Mouse (Mus musculus): ENCODE results near the gene Eloa. TPM values are rescaled to one million over a fixed set of nuclear protein-coding genes. Genes with fewer than 3 reads are reported as not detected.
"Not testable (repeated sequence)": the region's sequence is repeated elsewhere in the genome, so short reads cannot be mapped to it uniquely, and the experiment has no call there.

Eloa gene
- total RNA-seq, 2 experiments from 2014 or later = 41.4 to 41.7 TPM

DNA sequence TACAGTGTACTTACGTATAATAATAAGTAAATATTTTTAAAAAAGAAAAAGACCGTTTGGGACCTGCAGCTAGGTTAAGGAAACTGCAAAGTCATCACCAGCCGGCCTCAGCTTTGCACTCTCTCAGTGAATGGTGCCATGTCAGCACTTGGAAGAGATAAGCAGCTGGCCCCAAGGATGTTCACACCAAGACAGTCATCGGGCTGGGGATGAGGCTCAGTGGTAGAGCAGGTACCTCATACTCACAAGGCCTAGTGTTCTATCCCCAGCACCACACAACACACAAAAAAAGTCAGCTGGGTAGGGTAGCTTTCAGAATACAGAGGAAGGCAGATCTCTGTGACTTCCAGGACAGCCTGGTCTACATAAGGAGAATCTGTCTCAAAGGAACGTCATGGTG, 36.4 kb downstream of the Eloa start:
- no peak for DNase-seq (ENCODE audit: low spot score in 2 of 2)

DNA sequence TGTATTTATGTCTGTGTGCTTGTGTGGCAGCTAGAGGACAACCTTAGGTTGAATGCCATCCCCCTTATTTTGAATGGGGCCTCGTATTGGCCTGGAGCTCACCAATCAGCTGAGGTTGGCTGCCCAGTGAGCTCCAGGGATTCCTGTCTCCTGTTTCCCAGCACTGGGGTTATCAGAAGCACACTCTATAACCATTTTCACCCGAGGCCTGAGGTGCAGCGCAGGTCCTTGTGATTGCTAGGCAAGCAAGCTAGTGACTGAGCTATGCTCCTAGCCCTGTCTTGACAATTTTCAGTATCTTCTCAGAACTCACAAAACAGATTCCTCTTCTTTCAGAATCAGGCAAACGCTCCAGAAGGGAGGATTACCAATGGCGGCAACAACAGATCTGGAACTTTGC, 37.0 kb downstream of the Eloa start:
- no peak for DNase-seq (ENCODE audit: low spot score in 2 of 2)

DNA sequence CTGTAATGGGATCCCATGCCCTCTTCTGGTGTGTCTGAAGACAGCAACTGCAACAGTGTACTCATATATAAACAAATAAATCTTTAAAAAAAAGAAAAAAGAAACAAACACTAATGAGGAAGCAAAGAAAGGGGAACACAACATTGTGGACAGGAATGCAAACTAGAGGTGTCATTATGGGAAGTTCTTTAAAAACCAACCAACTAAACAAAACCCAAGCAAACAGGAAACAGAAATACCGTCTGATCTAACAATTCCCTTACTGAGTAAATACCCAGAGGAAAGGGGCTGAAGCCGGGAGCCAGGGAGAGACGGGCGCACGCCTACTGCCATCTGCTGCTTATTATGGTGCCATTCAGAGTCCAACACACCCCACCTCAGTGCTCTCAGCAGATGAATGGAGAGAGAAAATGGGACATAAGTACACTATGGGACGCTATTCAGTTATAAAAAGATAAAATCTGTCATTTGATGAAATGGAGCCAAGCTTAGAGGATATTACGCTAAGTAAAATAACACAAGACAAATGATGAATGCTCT, 40.0 kb downstream of the Eloa start:
- DNase-seq (ENCODE audit: low spot score in 2 of 2) = no peak

DNA sequence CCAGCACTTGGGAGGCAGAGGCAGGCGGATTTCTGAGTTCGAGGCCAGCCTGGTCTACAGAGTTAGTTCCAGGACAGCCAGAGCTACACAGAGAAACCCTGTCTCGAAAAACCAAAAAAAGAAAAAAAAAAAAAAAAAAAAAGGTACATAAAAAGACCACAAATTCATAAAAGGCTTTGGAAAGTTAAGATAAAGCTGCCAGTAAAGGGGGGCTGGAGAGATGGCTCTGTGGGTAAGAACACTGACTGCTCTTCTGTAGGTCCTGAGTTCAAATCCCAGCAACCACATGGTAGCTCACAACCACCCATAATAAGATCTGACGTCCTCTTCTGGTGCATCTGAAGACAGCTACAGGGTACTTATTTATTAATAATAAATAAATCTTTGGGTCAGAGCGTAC, 41.3 kb downstream of the Eloa start:
- DNase-seq (ENCODE audit: low spot score in 2 of 2) = not testable (repeated sequence)

DNA sequence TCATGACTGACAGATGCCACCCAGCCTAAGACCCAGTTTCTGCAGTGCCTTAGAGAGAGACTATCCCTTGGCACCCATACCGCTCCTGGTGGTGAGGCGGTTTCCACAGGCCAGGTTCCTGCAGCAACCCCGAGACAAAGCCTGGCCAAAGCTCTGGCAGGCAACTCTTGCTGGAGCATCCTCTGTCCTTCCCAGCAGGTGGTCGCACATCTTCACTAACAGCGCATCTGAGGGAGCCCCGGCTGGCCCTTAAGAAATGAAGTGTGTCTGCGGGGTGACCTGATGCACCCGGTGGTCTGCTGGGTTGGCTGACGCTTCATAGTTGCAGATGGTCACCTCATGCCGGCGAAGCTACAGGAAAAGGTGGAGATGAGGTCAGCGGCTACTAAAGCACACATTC, 45.4 kb downstream of the Eloa start:
- DNase-seq (ENCODE audit: low spot score in 2 of 2) = no peak

GRCm38 (mm10) chr4:135972911-135973811, 48.4 kb downstream of the Eloa start:
- peak in 1 of 2 experiments; percentile 25 for DNase-seq (ENCODE audit: low spot score in 2 of 2)

DNA sequence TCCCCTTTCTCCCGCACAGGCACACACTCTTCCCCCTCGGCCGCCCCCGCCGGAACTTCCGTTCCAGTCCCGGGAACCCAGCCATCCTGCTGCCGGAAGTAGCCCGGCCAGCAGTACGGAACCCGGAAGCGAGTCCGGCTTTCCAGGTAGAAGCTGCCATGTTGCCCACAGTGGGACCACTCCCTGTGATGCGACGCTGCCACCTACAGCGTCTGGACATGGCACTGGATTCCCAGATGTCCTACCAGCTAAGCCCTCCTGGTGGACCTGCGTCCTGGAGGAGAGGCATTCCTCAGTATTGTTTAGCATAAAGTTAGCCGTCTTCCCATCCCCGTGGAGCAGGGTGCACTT, 49.0 kb downstream of the Eloa start, which contains the start of gene Lypla2:
TSS of gene Lypla2 (minus strand) at position 71 of the 351 bp plus-strand sequence.
- peak; percentile 84 to 87 for DNase-seq (ENCODE audit: low spot score in 2 of 2)

GRCm38 (mm10) chr4:135971805-135972555, 49.6 kb downstream of the Eloa start:
- DNase-seq (ENCODE audit: low spot score in 2 of 2) = peak in 1 of 2 experiments; percentile 24

- DNase-seq (ENCODE audit: low spot score in 2 of 2) = no peak
Observed at GRCm38 (mm10) chr4:135970585-135970984, 51.0 kb downstream of the Eloa start.

- DNase-seq (ENCODE audit: low spot score in 2 of 2) = peak in 1 of 2 experiments; percentile 20
Observed at GRCm38 (mm10) chr4:135969070-135969750, 52.4 kb downstream of the Eloa start.

DNA sequence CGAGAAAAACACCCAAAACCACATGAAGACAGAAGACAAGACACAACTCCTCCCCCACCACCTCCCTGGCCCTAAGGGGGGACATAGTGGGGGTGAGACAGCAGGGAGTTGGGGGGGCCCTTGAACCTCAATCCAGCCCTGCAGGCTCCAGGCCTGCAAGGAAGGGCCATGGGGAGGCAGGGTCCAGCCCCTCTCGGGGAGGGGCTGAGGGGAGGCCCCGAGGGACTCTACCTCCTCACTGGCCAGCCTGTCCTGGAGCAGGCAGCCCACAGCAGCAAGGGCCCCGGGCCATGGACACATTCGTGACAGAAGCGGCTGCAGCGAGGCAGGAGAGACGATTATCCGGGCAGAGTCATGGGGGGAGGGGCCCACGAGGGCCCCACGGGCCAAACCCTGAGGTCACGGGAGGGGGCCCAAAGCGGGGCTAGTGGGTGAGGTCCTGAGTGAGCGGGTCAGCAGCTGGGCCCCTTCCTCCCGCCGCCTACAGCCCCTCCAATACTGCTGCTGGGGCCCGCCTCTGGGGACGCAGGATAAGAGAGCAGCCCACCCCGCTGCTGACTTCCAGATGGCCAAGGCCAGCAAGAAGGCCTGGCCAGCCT, 53.2 kb downstream of the Eloa start:
- DNase-seq (ENCODE audit: low spot score in 2 of 2) = no peak

DNA sequence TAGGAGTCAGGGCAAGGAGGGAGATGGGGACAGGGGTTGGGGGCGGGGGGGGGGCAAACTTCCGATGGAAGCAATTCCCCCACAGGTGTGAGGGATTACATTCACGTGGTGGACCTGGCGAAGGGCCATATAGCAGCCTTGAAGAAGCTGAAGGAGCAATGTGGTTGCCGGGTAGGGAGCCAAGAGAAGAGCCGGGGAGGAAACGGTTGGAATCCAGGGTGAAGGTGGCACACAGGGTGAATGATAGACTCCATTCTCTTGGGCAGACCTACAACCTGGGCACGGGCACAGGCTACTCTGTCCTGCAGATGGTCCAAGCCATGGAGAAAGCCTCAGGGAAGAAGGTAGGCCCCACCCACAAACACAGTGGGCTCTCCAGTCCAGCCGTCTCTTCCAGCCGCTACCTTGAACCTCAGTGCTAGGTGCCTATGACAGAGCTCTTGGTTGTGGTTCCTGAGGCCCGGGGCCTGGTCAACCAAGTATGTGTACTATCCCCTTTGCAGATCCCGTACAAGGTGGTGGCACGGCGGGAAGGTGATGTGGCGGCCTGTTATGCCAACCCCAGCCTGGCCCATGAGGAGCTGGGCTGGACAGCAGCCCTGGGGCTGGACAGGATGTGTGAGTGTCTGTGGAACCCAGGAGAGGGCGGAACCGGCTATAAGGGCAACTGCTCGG, 54.3 kb downstream of the Eloa start:
- DNase-seq (ENCODE audit: low spot score in 2 of 2) = no peak

GRCm38 (mm10) chr4:135966283-135966682, 55.3 kb downstream of the Eloa start:
- DNase-seq (ENCODE audit: low spot score in 2 of 2) = no peak

DNA sequence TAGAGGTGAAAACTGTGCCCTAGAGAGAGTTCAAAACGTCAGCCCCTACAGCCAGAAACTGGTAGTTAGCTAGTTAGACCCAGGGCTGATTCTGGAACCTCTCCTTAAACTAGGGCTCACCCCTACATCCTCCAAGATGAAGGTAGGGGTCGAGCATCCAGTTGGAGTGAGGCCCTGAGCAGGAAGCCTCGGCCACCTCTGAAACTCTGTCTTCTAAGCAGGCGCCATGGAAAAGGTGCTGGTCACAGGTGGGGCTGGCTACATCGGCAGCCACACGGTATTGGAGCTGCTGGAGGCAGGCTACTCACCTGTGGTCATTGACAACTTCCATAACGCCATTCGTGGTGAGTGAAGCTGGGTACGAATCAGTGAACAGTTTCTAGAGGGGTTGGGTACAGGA, 56.5 kb downstream of the Eloa start:
- no peak for DNase-seq (ENCODE audit: low spot score in 2 of 2)

GRCm38 (mm10) chr4:135964426-135964825, 57.1 kb downstream of the Eloa start:
- peak in 1 of 2 experiments; percentile 63 for DNase-seq (ENCODE audit: low spot score in 2 of 2)

DNA sequence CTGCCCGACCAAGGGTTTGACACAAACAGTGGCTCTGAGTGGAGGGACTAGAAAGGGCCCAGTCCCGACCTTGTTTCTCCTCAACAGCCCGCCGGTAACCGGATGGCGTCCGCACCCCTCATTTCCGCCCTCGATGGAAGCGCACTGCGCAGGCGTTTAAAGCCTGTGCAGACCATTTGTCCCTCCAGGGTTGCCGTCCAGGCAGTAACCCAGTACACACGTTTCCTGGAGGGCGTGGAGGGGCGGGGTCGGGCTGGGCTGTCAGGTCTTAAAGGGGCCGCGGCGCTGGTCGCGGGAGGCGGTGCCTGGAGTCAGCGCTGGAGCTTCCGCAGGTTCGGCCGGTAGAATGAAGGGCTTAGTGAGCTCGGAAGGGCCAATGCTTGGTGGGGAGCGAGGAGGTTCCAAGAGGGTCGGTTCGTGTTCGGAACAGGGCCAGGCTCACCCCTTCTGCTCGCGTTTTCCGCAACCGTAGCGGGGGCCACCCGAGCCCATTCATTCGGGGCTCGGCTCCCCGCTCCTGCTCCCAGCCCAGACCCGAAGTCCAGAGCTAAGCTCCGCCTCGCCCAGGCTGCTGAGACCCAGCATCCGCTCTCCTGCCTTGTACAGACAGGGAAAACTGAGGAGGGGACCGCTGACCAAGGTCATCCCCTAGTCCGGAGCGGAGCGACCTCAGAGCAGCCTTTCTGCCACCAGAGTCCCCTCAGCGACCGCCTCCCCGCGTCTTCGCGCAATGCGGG, 57.9 kb downstream of the Eloa start, which contains the start of gene Gale:
TSS of gene Gale (plus strand) at position 271 of the 737 bp plus-strand sequence.
- peak; percentile 92 to 94 for DNase-seq (ENCODE audit: low spot score in 2 of 2)

DNA sequence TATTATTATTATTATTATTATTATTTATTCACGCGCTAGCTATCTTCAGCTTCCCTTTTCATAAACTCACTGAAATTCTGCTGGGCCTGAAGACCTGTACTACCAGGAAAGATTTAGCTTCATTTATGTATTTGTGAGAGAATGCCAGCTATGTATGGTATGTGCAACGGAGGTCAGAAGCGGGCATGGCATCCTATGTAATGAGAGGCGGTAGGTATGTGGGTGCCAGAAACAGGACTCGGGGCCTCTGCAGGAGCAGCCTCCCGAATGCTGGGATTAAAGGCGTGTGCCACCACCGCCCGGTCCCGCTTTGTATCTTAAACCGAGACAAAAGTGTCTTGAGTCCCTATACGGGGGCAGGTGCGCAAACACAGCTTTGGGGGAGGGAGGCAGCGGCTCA, 58.6 kb downstream of the Eloa start:
- DNase-seq (ENCODE audit: low spot score in 2 of 2) = no peak

- no peak for DNase-seq (ENCODE audit: low spot score in 2 of 2)
Observed at GRCm38 (mm10) chr4:135962198-135962597, 59.4 kb downstream of the Eloa start.

DNA sequence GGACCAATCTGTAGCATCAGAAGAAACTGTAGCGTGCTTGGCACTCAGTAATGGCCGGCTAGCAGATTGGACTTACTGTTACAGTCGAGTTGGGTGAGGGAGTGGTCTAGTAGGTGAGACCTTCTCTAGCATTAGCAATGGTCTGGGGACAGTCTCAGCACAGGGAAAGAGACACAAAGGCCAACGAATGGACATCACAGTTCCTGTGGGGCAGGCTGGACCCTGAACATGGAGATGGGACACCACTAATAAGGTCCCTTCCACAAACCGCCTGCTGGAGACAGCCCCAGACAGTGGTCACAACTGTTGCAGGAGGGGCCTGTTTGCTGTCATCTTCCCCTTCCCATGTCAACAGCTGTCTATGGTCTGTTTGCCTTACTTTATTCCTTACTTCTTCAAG, 59.9 kb downstream of the Eloa start:
- no peak for DNase-seq (ENCODE audit: low spot score in 2 of 2)
